Mouse (Mus musculus) liver, embryonic 13.5 days (tissue): ENCODE data around the gene Brinp2. TPM values are rescaled to one million over a fixed set of nuclear protein-coding genes. Genes with fewer than 3 reads are reported as not detected.

Source experiments
- ATAC-seq: fragments of 200-750 bp; cut with Nextera tagmentation; 2 replicates; pipeline ENCODE4 v1.8.0; 2017; ENCODE audit warnings: low read depth, mild to moderate bottlenecking, moderate number of reproducible peaks, moderate library complexity
- DNase-seq: peaks from one replicate; pipeline ENCODE4 v3.0.0; 2022
- H3K27ac ChIP-seq: fragments of 300-500 bp; sonication (generic); 2 replicates; pipeline ENCODE4 v1.5.1; 2015; ENCODE audit warnings: moderate library complexity, mild to moderate bottlenecking, inconsistent platforms
- H3K27me3 ChIP-seq: fragments of 300-500 bp; sonication (generic); 2 replicates; pipeline ENCODE4 v1.6.1; 2015; ENCODE audit warnings: mild to moderate bottlenecking, inconsistent platforms
- H3K36me3 ChIP-seq: fragments of 300-500 bp; sonication (generic); 2 replicates; pipeline ENCODE4 v1.6.1; 2015; ENCODE audit warnings: mild to moderate bottlenecking, inconsistent platforms
- H3K4me1 ChIP-seq: fragments of 300-500 bp; sonication (generic); replicated peaks from 2 replicates; pipeline ENCODE4 v1.6.1; 2015; ENCODE audit warnings: inconsistent platforms
- H3K4me2 ChIP-seq: fragments of 300-500 bp; sonication (generic); 2 replicates; pipeline ENCODE4 v1.6.1; 2015; ENCODE audit warnings: inconsistent platforms, mild to moderate bottlenecking, moderate library complexity
- H3K4me3 ChIP-seq: fragments of 300-500 bp; sonication (generic); replicated peaks from 2 replicates; pipeline ENCODE4 v1.5.1; 2015; ENCODE audit warnings: mild to moderate bottlenecking, inconsistent platforms
- H3K9ac ChIP-seq: fragments of 300-500 bp; sonication (generic); 2 replicates; pipeline ENCODE4 v1.6.1; 2015; ENCODE audit warnings: mild to moderate bottlenecking, inconsistent platforms
- H3K9me3 ChIP-seq: fragments of 300-500 bp; sonication (generic); replicated peaks from 2 replicates; pipeline ENCODE4 v1.6.1; 2016; ENCODE audit warnings: inconsistent platforms
- WGBS: fragments of 180-500 bp; shearing (Covaris S2); methylation state at CpG from one replicate; pipeline ENCODE4 v1.1.7; 2015; ENCODE audit not compliant: insufficient replicate concordance; 5-methylcytosine and 5-hydroxymethylcytosine counted together
- polyA plus RNA-seq: library from polyadenylated mRNA; unstranded; fragments of >200 nt; fragmentation: Nextera tagmentation; extraction: Ambion mirVana; gene quantifications from 2 replicates; pipeline ENCODE4 v1.2.1, GENCODE M21; 2015

Gene Brinp2
- polyA plus RNA-seq, 1 experiment from 2014 or later = 0.03 TPM

DNA sequence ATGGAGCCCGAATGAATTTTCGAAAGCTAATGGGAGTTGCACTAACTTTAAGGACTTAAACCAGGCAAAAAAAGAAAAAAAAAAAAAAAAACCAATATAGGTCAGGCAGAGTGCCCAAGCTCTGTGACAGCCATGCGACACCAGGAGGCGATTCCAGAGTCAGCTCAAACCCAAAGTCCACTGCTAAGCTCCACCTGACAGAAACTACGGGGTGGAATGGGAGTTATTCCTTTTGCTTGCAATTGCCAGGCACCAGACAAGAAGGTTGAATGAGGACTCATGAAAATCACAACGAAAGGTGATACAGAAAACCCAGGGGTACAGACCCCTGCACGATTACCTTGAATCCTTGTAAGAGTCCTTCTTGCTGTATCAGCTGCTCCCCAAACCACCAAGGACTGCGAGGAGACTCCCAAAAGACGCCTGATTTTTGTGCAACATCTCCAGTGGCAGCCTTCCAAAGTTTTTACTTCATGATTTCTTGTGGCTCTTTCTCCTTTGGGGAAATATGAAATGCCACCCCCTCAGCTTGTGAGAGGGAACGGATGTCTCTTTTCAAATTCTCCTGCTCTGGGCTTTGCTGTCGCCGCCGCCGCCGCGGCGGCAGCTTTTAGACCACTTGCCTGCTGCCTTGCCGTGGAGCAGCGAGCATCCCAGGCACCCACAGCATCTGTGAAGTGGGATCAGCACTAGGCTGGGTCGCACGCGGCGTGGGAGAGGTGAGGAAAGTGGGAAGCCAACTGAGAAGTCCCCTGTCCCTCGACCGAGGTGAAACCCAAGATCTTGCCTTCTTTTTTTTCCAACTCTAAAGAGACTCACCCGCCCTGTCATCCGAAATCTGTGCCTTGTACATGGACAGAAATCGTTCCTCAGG, 712 bp downstream of the Brinp2 start:
- peak overlapping the region; percentile 46 for H3K4me3 ChIP-seq
- no peaks in the 10 kb centered on the region; the same call in 1 of the 2 replicates for H3K9me3 ChIP-seq
- 0 out of 2 replicates have a peak, but pooled peaks have one; percentile 5 for ATAC-seq
- H3K9ac ChIP-seq = no peak overlapping the region
- H3K4me2 ChIP-seq = peak overlapping the region; percentile 52
- H3K27me3 ChIP-seq = peaks cover 40% of the 10 kb centered on the region
- DNase-seq = no peak
- no peaks in the 10 kb centered on the region for H3K4me1 ChIP-seq
- H3K27ac ChIP-seq = no peak overlapping the region
- H3K36me3 ChIP-seq = no peaks in the 10 kb centered on the region
- WGBS = 11% methylated on average over 28 of the region's 28 CpGs

- DNase-seq (no peak), ATAC-seq (no peak)
- Histone ChIP-seq H3K4me1 (no peaks in the 10 kb centered on the region), H3K36me3 (no peaks in the 10 kb centered on the region), H3K4me2 (no peak overlapping the region), H3K9ac (no peak overlapping the region), H3K9me3 (no peaks in the 10 kb centered on the region; the same call in 1 of the 2 replicates), H3K27me3 (peaks cover 40% of the 10 kb centered on the region), H3K27ac (no peak overlapping the region), H3K4me3 (no peak overlapping the region)
- WGBS = 60% methylated on average over 5 of the region's 5 CpGs
Measured at GRCm38 (mm10) chr1:158353656-158354371, 2.3 kb downstream of the Brinp2 start.

- Histone ChIP-seq H3K4me1 (no peaks in the 10 kb centered on the region), H3K9me3 (no peaks in the 10 kb centered on the region), H3K4me2 (no peak overlapping the region), H3K27me3 (no peaks in the 10 kb centered on the region), H3K9ac (no peak overlapping the region), H3K4me3 (no peak overlapping the region), H3K27ac (no peak overlapping the region), H3K36me3 (no peaks in the 10 kb centered on the region)
- 45% methylated on average over 6 of the region's 6 CpGs for WGBS
- DNase-seq (no peak), ATAC-seq (no peak)
Measured at GRCm38 (mm10) chr1:158343243-158343714, 12.8 kb downstream of the Brinp2 start.

DNA sequence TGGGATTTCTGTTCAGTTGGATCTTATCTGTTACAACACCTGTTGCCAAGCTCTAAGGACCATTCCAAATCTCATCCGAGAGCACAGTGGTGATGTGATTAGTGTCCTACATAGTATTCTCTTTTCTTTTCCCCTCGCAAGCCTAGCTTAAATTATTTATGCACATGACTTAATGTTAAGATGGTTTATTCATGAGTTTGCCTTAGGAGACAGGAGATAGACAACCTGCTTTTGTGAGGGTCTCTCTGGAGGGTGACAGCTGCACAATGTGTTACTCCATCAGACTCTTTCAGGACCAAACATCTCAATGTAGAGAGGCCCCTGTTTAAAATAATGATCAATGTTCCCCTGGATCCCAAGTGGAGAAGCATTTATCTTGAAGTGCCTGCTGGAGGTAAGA, 27.3 kb downstream of the Brinp2 start:
- 62% methylated on average over 2 of the region's 2 CpGs for WGBS
- H3K9me3 ChIP-seq = no peaks in the 10 kb centered on the region
- H3K36me3 ChIP-seq = no peaks in the 10 kb centered on the region
- H3K4me1 ChIP-seq = no peaks in the 10 kb centered on the region
- H3K4me3 ChIP-seq = no peak overlapping the region
- no peak overlapping the region for H3K4me2 ChIP-seq
- H3K9ac ChIP-seq = no peak overlapping the region
- no peaks in the 10 kb centered on the region for H3K27me3 ChIP-seq
- ATAC-seq (no peak), DNase-seq (no peak)
- no peak overlapping the region for H3K27ac ChIP-seq

DNA sequence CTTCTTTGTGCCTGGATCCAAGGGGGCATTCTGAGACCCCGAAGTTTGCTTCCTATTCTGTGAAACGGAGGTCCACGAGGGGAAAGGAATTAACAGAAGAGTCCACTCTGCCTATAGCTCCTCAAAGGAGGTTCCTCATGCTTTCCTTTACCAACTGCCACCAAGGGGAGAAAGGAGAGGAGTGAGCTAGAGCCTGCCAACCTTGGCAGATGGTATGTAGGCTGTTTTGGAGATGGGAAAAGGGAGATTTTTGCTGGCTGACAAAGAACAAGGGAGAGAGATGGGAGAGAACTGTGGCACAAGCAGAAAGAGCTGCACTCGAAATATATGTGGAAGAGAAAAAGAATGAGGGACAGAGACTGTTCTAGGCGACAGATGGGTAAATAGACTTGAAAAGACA, 28.0 kb downstream of the Brinp2 start:
- H3K4me3 ChIP-seq = no peak overlapping the region
- no peak overlapping the region for H3K4me2 ChIP-seq
- ATAC-seq (no peak), DNase-seq (no peak)
- no peak overlapping the region for H3K9ac ChIP-seq
- peaks cover 4% of the 10 kb centered on the region; the same call in 1 of the 2 replicates for H3K9me3 ChIP-seq
- 52% methylated on average over 5 of the region's 5 CpGs for WGBS
- H3K27ac ChIP-seq = no peak overlapping the region
- no peaks in the 10 kb centered on the region for H3K4me1 ChIP-seq
- no peaks in the 10 kb centered on the region for H3K27me3 ChIP-seq
- H3K36me3 ChIP-seq = no peaks in the 10 kb centered on the region

DNA sequence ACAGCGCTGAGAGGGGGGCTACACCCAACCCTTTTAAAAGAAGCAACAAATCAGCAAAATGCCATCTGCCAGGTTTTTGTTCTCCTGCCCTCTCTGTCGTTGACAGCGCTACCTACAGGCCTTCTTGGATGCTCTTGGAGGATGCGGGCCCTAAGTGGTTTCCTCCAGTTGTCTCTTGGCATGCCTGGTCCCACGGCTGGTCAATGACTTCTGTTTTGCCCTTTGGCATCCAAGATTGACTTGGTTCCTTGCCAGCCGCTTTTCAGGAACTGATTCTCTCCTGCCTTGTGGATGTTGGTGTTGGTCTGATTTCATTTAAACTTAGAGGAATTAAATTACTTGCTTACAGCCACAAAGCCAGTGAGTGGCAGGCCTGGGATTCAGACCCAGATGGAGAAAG, 32.8 kb downstream of the Brinp2 start:
- Histone ChIP-seq H3K9me3 (peaks cover 4% of the 10 kb centered on the region; the same call in 1 of the 2 replicates), H3K27me3 (no peaks in the 10 kb centered on the region), H3K36me3 (no peaks in the 10 kb centered on the region), H3K27ac (no peak overlapping the region), H3K4me3 (no peak overlapping the region), H3K4me2 (no peak overlapping the region), H3K9ac (no peak overlapping the region), H3K4me1 (no peaks in the 10 kb centered on the region)
- WGBS = 64% methylated on average over 6 of the region's 6 CpGs
- ATAC-seq (no peak), DNase-seq (no peak)

DNA sequence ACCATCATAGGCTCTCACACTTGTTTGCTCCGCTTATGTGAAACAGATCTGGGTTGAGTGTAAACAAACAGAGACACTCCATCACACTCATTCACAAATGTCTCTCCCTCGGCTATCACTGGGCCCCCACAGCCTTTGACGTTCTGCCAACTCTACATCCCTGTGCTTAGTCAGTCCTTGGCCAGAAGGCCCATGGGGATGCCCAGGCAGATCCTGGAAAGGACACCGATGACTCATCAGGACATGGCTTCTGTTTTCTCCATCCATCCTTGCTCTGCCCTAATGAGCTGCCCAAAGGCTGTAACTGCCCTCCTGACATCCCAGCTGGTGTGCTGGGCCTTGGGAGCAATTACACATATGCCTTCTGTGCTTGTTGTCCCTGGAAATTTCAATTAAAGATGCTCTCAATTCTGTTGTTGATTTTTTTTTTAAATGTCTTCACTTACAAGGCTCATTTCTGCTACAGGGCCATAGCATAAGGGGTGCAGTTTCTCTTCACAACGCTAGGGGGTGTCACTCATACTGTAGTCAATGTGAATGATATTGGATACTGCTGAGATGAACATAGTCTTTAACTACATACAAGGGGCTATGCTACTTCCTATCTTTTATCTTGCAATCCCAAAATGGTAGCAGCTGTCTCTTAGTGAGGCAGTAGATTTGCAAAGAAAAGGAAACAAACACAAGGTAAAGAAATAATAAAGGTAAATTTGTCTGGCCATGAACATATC, 45.5 kb downstream of the Brinp2 start:
- Histone ChIP-seq H3K9me3 (0 out of 2 replicates have a peak, but pooled peaks cover 3% of the 10 kb centered on the region), H3K9ac (no peak overlapping the region), H3K4me3 (no peak overlapping the region), H3K36me3 (no peaks in the 10 kb centered on the region), H3K4me1 (no peaks in the 10 kb centered on the region), H3K27me3 (no peaks in the 10 kb centered on the region), H3K27ac (no peak overlapping the region), H3K4me2 (no peak overlapping the region)
- 45% methylated on average over 5 of the region's 5 CpGs for WGBS
- ATAC-seq (no peak), DNase-seq (no peak)

DNA sequence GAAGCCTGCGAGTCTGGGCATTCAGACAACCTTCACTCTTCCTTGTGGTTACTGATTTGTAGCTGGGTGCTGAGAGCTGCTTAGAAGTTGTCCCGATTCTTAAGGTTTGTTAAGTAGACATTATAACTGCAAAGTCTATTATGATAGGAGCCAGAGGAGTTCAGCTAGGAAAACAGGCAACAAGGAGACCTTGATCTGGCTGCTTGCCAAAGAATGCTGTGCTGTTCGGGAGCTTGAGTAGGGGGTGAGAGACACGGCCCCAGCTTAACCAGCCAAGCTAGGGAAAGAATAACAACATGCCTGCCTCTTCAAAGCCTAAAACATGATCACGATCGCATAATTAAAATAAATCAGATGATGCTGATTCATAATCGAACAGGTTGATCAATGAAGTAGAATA, 59.1 kb downstream of the Brinp2 start:
- H3K9me3 ChIP-seq = no peaks in the 10 kb centered on the region
- no peak overlapping the region for H3K9ac ChIP-seq
- H3K4me3 ChIP-seq = no peak overlapping the region
- H3K36me3 ChIP-seq = no peaks in the 10 kb centered on the region
- no peak overlapping the region for H3K4me2 ChIP-seq
- H3K27me3 ChIP-seq = no peaks in the 10 kb centered on the region
- no peak for DNase-seq
- WGBS = 65% methylated on average over 7 of the region's 7 CpGs
- H3K27ac ChIP-seq = no peak overlapping the region
- ATAC-seq = no peak
- no peaks in the 10 kb centered on the region for H3K4me1 ChIP-seq

DNA sequence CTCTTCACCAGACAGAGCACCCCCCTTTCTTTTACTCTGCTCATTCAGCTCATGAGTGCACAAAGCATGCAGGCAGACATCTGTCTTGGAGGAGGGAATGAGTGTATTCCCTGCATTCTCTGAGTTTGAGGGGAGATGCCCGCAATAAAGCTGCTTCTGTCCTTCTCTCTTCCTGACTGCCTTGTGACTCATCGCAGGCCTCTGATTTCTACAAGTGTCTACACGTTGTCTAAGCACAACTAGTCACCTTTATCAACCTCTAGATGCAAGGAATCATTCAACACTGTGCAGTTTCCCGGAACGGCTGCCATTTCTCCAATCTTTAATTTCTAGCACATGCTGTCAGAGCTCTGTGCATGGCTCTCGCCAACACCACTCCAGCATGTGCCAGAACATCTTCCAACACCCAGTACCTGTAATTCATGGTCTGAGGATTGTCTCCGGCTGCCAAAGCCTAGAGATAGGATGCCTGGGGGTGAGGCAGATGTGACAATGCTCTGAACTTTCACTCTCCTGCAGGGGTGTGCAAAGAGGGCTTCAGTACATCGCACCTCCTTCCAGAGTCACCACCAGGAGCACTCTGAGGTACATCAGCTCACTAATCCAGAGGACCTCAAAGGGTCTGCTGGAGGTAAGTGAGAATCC, 59.7 kb downstream of the Brinp2 start:
- no peaks in the 10 kb centered on the region for H3K27me3 ChIP-seq
- H3K9me3 ChIP-seq = no peaks in the 10 kb centered on the region
- H3K36me3 ChIP-seq = no peaks in the 10 kb centered on the region
- 59% methylated on average over 8 of the region's 8 CpGs for WGBS
- no peak overlapping the region for H3K9ac ChIP-seq
- no peak overlapping the region for H3K4me3 ChIP-seq
- no peaks in the 10 kb centered on the region for H3K4me1 ChIP-seq
- H3K27ac ChIP-seq = no peak overlapping the region
- no peak overlapping the region for H3K4me2 ChIP-seq
- DNase-seq = no peak
- no peak for ATAC-seq

GRCm38 (mm10) chr1:158295270-158295669, 60.9 kb downstream of the Brinp2 start:
- H3K36me3 ChIP-seq = no peaks in the 10 kb centered on the region
- H3K4me3 ChIP-seq = no peak overlapping the region
- H3K27me3 ChIP-seq = no peaks in the 10 kb centered on the region
- 56% methylated on average over 16 of the region's 16 CpGs for WGBS
- ATAC-seq = no peak
- H3K9ac ChIP-seq = no peak overlapping the region
- no peaks in the 10 kb centered on the region for H3K4me1 ChIP-seq
- H3K9me3 ChIP-seq = no peaks in the 10 kb centered on the region
- no peak overlapping the region for H3K4me2 ChIP-seq
- H3K27ac ChIP-seq = no peak overlapping the region
- DNase-seq = no peak

DNA sequence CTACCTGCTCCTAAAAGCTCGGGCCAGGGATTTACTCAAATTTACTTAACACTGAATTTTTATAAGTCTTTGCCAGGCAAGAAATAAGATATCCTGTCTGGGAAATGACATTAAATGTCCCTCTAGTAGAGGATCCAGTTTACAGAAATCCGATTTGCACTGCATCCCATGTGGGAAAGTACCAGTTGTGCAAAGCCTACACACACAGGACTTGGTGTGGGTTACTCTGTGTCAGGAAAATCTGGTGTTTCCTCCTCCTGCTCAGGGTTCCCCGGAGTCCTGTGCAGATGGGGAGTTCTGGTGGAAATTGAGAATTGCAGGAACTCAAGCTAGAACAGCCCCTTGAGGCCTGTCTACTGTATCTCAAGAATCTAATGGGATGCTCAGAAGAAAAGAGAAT, 70.9 kb downstream of the Brinp2 start:
- WGBS = 54% methylated on average over 3 of the region's 3 CpGs
- H3K36me3 ChIP-seq = no peaks in the 10 kb centered on the region
- no peak for ATAC-seq

More for the DNA sequence above, 70.9 kb downstream of the Brinp2 start:
- no peaks in the 10 kb centered on the region for H3K9me3 ChIP-seq
- H3K4me2 ChIP-seq = no peak overlapping the region
- no peak overlapping the region for H3K9ac ChIP-seq
- no peak overlapping the region for H3K27ac ChIP-seq
- no peaks in the 10 kb centered on the region for H3K4me1 ChIP-seq
- H3K27me3 ChIP-seq = no peaks in the 10 kb centered on the region
- DNase-seq = no peak
- no peak overlapping the region for H3K4me3 ChIP-seq
